Mouse (Mus musculus) T-helper 1 cell (primary cell): Measurements from ENCODE around the gene Slc26a9.
"Not testable (repeated sequence)": the region's sequence is repeated elsewhere in the genome, so short reads cannot be mapped to it uniquely, and the experiment has no call there.

ENCODE experiments used
- in situ Hi-C: fragments of 300-600 bp; cut with MboI, MseI; formaldehyde crosslinking; loops from one replicate; pipeline ENCODE4 v1.15.1; 2025; ENCODE audit warnings: high pct_unique_total_duplicates

Slc26a9 gene

DNA sequence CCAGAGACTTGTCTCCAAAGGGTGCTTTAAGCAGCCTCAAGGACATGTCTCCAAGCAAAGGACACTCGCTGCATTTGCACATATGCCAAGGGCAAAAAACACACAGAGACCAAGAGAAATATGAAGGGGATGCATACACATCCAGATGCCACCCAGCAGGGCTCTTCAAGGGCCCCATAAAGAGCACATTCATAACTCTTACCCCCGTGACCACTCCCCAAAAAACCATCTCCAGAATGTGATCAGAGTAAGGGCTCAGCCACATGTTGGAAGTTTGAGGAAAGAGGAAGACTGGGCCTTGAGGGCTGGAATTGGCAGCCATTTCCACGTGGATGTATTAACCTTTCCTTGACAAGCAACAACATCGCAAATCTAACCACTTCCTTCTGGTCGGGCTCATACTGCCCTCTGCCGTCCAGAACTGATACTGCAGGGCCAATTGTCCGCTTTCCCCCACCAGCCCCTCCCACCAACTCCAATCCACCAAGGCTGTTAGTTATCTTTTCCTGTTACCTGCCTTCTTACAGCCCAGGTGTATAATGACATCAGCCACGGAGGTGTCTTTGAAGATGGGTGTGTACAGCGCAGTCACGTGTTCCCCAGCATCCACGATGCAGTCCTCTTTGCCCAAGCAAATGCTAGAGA lies 21.7 kb downstream of the Slc26a9 start:
- in situ Hi-C loops: loop anchor here (10.0 kb wide), 2 partner anchors 51 to 1151 kb away; no protein-coding TSS in a partner anchor

DNA sequence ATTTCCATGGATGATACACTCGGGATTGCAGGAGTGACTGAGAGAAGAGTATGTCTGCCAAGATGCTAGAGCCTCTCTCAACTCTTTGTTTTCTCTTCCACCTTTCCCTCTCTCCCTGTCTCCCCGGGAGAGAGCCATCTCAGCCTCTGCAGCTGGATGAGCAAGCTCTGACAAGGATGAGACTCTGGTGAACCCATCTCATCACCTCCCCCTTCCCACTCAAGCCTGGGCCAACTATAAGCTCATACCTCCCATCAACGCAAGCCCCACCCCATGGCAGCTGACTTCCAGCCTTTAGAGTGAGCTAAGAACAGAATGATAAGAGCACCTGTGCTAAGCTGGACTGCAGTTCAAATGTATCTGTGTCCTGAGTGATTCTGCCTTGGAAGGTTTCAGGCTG lies 25.5 kb downstream of the Slc26a9 start:
- in situ Hi-C loops: loop anchor here (10.0 kb wide), 2 partner anchors 54 to 1154 kb away; no protein-coding TSS in a partner anchor

DNA sequence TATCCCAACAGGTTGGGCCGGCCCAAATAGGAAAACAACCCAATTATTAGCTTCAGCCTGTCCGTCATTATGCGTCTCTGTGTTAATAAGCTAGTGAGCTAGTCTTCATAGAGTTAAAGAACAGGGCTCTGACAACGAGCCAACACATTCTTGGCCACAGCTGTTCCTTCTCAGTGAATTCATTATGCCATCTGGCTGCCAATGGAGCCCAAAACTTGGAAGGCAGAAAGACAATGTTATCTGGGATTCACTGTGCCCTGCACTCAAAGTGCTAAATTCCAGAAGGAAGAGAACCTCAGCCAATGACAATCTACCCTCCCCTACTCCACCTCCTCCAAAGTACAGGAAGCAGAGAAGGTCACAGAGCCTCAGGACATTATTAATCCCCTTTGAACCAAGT lies 26.8 kb downstream of the Slc26a9 start:
- in situ Hi-C loops: no loop called here

DNA sequence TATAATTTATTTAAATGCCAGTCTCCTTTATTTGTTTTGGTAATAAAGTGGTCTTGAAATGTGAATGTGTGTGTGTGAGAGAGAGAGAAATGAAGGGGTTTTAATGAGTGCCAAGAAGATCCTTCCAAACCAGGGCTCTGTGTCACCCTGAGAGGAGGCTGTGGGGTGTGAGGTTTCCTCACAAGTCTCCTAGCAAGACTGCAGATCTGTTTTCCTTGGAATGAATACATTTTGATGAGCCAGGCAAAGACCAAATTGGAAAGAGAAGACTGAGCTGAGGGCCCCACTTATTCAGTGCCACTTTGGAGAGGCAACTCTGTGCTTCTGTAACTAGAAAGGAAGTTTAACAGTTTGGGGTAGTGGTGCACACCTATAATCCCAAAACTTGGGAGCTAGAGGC lies 27.6 kb downstream of the Slc26a9 start:
- in situ Hi-C loops: no loop called here

DNA sequence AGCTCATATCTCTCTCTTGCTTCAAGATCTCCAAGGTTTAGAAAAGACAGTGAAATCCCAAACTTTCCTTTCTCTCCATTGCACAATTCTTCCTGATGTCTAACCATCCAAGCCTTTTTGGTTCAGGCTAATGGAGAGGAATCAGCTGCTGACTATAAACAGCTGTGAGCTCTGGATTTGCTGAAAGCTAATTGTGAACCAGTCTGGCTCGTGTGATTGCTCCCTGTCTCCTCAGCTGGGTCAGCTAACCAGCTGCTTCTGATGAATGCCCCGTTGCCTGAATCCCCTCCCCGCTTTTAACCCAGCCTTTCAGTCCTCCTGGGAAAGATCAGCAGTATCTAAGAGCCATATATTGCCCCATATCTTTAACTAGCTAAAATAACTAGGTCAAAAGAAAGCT lies 50.8 kb downstream of the Slc26a9 start:
- in situ Hi-C loops: no loop called here

DNA sequence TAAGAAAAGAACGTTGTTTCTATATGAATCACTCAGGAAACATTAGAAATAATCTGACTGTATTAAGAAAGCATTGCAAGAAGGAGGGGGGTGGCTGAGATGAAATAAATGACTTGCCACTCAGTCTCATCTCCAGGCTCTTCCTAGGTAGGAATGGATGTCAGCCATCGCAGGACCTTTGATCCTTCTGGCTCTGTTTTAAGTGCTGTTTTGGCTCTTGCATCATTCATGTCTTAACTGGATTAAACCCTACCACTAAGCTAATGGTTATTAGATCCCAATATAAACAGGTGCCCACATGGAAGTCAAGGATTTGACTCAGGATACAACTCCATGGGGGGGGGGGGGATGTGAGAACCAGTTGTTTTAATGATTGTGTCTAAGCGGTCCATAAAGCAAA lies 51.3 kb downstream of the Slc26a9 start:
- in situ Hi-C loops: no loop called here

DNA sequence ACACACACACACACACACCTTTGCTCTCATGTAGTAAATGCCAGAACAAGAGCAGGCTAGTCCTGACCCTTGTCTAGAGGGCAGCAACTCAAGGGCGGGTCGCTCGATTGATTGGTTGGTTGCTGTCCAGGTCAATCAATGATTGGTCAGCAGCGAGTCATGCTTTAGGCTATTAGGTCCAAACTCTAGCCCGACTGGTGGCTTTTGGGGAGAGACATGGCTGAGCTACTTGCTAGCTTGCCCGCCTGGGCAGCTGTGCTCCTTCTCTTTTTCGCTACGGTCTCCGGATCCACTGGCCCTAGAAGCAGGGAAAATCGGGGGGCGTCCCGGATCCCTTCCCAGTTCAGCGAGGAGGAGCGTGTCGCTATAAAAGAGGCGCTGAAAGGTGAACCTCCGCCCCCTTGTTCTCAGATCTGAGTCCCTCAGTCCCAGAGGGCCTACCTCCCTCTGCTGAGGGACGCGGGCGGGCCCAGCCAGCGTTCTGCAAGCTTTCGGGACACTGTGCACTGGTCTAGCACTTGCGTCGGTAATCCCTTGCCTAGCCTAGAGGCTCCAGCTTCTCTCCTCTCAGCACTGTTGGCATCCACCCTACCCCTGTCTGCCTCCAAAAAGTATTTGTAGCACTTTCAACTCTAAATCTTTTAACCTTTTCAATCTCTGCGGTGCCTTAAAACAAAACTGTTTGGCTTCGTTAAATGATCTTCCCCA lies 53.5 kb downstream of the Slc26a9 start, which contains the start of gene Pm20d1:
Pm20d1 (plus strand) TSS at position 180 of the 708 bp plus-strand sequence.
- in situ Hi-C loops: no loop called here

DNA sequence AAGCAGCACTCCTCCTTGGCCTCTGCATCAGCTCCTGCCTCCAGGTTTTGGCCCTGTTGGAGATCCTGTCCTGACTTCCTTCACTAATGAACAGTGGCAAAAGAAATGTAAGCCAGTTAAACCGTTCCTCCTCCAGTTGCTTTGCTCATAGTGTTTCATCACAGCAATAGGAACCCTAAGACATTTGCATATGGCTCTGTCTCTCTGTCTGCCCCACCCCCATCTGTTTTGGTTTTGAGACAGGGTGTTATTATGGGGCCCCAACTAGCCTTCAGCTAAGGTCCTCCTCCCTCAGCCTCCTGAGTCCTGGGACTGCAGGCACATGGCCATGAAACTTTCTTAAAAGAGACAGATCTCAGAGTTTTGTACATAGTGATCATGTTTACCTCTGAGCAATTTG lies 56.2 kb downstream of the Slc26a9 start:
- in situ Hi-C loops: no loop called here

DNA sequence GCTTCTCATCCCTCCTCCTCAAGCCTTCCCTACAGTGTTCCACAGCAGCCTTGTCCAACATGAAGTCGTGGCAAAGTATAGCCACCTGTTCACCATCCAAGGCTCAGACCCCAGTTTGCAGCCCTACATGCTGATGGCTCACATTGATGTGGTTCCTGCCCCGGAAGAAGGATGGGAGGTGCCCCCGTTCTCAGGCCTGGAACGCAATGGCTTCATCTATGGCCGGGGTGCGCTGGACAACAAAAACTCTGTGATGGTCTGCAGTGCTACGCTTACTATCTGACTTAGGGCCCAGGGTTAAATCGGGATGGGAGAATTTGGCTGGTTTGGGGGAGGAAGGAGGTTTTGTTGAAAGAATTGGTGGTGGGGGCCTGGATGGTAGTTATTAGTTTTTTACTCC lies 57.2 kb downstream of the Slc26a9 start:
- in situ Hi-C loops: no loop called here

DNA sequence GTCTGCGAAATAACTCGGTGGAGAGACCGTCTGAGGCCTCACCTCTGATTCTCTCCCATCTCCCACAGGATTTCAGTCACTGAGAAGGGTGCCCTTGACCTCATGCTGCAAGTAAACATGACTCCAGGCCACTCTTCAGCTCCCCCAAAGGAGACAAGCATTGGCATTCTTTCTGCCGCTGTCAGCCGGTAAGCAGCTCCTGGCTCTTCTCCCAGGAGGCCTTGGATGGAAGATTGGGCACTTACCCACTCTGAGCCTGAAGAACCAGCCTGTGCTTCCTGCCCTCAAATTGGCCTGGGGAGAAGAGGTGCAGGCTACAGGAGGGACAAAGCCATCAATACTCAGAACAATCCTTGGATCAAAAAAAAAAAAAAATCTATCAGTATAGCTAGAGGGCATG lies 58.8 kb downstream of the Slc26a9 start:
- in situ Hi-C loops: no loop called here

DNA sequence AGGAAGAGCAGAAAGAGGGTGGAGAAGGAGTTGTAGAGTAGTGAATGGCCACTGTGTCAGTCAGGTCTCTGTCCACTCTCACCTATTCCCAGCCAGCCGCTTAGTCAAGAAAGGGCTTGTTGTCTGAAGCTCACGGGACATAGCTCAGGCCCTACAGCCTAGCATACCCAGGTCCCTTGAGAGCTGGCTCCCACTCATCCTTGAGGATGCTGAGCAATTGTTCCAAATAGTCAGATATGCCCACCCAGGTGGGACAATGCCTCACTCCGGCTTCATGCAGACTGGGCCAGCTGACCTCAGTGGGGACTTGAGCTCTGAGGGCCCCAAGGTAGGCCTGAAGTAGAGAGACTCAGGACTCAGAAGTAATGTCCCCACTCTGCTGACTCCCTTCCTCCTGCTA lies 60.3 kb downstream of the Slc26a9 start:
- in situ Hi-C loops: no loop called here

DNA sequence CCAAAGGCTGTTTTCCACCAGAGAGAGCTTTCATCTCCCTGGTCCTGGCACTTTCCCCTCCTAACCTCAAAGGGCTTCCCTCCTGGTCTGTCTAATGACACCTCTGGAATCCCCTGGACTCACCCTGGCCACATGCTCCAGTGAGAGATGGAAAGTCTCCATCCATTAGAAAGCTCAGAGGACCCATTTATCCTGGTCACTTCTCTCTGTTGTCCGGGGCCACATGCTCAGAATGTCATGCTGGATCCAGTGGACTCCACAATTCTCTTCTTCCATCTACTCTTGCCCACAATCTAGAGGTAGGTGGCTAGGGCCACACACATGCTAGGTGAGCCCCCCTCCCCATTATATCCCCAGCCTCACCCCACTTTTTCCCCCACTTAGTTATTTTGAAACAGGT lies 65.2 kb downstream of the Slc26a9 start:
- in situ Hi-C loops: no loop called here

DNA sequence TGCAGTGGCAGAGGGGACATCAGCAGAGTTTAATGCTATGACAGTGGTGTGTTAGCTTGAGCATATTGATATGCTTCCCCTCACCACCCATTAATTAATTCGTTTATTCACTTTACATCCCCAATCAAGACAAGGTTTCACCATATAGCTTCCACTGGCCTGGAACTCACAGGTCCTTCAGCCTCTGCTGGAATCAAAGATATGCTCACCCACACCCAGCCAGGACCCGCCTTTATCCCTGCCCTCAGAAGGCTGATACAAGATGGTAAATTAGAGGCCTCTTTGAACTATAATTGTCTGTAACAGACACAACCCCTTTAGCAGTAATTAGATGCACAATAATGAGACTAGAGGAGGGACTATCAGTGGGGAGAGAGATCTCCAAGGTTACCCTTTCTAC lies 65.8 kb downstream of the Slc26a9 start:
- in situ Hi-C loops: no loop called here

DNA sequence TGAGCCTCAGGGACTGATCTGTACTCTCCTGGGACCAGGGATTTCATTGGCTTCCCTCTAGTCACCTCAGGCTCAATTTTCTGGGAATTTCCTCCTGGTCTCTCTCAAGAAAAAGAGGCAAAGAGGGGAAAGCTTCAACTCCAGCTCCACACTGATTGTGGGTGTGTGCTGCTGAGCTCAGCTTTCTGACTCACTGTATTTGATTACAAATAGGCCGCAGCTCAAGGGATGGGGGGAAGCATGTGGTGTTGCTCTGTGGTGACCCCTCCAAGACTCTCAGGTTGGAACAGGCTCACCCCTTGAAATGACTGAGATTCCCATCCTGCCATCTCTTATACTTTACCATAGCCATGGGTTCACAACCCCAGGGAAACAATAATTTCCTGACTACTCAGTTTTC lies 67.6 kb downstream of the Slc26a9 start:
- in situ Hi-C loops: no loop called here

DNA sequence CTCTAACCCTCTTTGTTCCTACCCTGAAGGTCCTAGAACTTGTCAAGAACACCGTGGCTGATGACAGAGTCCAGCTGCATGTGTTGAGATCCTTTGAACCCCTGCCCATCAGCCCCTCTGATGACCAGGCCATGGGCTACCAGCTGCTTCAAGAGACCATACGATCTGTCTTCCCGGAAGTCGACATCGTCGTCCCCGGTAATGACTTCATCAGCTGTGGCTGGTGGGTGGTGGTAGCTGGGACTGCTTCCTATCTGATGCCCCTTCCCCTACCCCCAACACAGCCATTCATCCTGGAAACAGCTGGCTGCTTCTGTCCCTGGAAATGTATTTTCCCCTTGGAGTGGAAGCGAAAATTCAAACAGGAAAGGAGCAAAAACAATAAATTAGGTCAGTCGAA lies 68.2 kb downstream of the Slc26a9 start:
- in situ Hi-C loops: no loop called here

DNA sequence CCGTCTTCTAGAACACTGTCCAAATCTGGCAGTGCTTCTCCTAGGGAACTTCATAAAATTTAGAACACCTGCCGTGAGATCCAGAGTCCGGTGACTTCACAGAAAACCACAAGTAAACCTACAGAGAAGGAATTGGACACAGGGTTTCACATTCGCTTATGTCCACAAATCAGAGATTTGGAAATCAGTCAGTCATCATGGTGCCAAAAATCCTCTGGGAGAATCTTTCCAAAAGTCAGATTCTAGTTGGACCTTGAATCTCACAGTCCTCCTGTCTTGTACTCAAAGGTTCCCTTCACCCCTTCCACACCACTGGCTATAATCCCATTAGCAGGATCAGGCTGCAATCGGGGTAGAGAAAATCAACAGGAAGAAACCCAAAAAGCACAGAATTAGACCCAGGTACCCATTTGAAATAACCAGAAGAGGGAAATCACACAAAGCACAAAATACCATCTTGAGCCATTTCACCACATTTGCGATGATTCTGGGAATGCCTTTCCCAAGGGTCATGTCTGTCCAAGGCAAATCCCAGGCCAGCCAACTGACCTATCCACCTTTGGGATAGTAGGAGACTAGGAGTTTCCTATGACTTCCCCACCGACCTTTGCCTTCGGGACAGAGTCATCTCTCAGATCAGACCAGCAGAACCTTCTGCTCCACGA lies 68.9 kb downstream of the Slc26a9 start:
- in situ Hi-C loops: no loop called here

DNA sequence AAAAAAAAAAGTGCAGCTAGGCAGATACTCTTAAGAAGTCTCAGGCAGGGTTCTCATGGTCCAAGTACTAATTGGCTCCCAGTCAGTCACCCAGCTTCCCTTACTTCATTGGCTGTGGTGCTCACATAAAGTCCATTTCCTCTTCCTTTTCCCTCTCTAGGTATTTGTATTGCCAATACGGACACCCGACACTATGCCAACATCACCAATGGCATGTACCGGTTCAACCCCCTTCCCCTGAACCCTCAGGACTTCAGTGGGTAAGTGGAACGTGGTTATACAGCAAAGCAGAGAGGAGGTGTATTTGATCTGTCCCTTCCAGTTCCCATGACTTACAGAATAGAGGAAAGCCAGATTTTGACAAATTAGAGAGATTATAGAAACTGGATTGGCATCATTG lies 69.9 kb downstream of the Slc26a9 start:
- in situ Hi-C loops: no loop called here

DNA sequence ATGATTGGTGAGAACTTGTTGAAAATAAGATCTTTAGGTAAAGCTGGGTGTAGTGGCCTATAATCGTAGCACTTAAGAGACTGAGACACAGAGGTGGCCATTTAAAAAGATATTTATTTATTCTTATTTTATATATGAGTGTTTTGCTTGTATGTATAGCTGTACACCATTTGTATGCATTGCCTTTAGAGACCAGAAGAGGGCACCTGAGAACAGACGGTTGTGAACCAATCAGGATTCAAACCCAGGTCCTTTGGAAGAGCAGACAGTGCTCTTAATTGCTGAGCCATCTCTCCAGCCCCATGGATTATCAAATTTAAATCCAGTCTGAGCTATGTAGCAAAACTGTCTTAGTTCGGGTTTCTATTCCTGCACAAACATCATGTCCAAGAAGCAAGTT lies 70.4 kb downstream of the Slc26a9 start:
- in situ Hi-C loops: no loop called here

DNA sequence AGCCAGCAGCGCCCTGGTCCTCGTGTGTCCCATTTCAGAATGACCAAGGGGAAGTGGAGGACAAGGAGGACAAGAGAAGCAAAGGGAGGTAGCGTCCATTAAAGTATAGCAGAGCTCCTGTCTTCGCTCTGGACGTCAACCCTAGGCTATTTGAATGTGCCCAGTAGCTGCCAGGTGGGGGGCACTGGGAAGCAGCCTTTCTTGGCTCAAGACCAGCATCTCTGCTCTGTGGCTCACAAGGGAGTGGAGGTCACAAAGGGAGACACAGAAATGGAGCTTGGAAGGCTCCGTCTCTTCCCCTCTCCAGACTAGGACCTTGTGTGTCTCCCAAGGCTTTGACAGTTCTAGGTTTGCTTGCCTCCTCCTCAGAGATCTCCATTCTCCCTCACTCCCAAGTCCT lies 73.1 kb downstream of the Slc26a9 start:
- in situ Hi-C loops: no loop called here

DNA sequence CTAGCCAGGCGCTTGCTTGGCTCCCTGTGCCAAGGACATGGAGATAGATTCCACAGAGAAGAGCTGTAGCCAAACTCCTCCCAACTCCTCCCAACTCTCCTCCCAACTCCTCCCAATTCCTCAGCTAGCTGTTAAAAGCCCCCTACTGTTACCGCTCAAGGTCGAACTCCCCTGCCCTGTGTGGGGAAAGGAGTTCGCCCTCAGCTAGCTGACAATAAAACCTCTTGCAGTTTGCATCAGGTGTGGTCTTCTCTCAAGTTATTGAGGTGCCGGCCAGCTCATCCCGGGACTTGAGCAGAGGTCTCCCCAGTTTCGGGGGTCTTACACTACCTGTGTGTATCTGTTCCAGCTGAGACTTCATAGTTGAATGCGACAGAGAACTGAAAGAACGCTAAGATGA lies 76.5 kb downstream of the Slc26a9 start:
- in situ Hi-C loops: not testable (repeated sequence)

DNA sequence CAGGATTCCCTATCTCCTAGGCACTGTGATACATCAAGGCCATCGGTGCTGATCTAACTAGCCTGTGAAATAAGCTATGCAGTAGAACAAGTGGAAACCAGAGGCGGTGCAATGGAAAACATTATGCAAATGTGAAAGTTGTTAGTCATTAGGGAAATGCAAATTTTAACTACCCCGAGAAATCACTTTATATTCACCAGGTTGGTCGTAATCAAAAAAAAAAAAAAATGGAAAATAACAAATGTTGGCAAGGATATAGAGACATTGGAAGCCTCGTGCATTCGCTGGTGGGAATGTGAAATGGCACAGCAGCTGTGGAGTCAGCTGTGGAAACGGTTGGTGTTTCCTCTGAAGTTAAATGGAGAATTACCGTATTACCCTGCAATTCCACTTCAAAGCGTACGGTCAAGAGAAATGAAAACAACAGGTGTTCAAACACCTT lies 77.1 kb downstream of the Slc26a9 start:
- in situ Hi-C loops: no loop called here
